Mouse (Mus musculus) lung, postnatal 36 days (tissue): ENCODE data around the gene Olfr874.
"Not testable (repeated sequence)": the region's sequence is repeated elsewhere in the genome, so short reads cannot be mapped to it uniquely, and the experiment has no call there.

ENCODE experiments used
- DNase-seq: peaks from one replicate; pipeline ENCODE4 v3.0.0; 2022; ENCODE audit warnings: mixed read lengths

Gene Olfr874

GRCm38 (mm10) chr9:37744806-37745205, at the start of gene Olfr874:
Gene Olfr874 (plus strand): TSS chr9:37745106.
- no peak for DNase-seq

GRCm38 (mm10) chr9:37716150-37716549, 28.8 kb upstream of the Olfr874 start, which contains the start of gene Olfr160:
Gene Olfr160 (minus strand): TSS chr9:37716250.
- no peak for DNase-seq

GRCm38 (mm10) chr9:37734310-37734709, 10.6 kb upstream of the Olfr874 start:
- no peak for DNase-seq

- DNase-seq: no peak
Observed at GRCm38 (mm10) chr9:37750319-37751075, 5.6 kb downstream of the Olfr874 start.

GRCm38 (mm10) chr9:37751467-37751866, 6.6 kb downstream of the Olfr874 start:
- no peak for DNase-seq

- no peak for DNase-seq
Observed at GRCm38 (mm10) chr9:37752006-37752405, 7.1 kb downstream of the Olfr874 start.

- no peak for DNase-seq
Observed at GRCm38 (mm10) chr9:37761728-37762127, 16.8 kb downstream of the Olfr874 start.

- no peak for DNase-seq
Observed at GRCm38 (mm10) chr9:37762541-37762940, 17.6 kb downstream of the Olfr874 start.

- no peak for DNase-seq
Observed at GRCm38 (mm10) chr9:37770661-37771060, 25.8 kb downstream of the Olfr874 start.

- DNase-seq: no peak
Observed at GRCm38 (mm10) chr9:37771759-37772158, 26.9 kb downstream of the Olfr874 start, which contains the start of gene Olfr875. Gene Olfr875 (plus strand): TSS chr9:37771857.

- DNase-seq: no peak
Observed at GRCm38 (mm10) chr9:37782766-37783260, 37.9 kb downstream of the Olfr874 start.

- not testable (repeated sequence) for DNase-seq
Observed at GRCm38 (mm10) chr9:37783394-37784387, 38.8 kb downstream of the Olfr874 start.

GRCm38 (mm10) chr9:37786411-37786810, 41.5 kb downstream of the Olfr874 start:
- no peak for DNase-seq
